Mouse (Mus musculus): Measurements from ENCODE around the gene B3gnt7.

GRCm38 (mm10) chr1:86253410-86253809, 49.2 kb upstream of the B3gnt7 start:
- TF ChIP-seq CTCF (IDR thresholded peaks at IDR 0.05; ENCODE audit: low read depth): no peak
- TF ChIP-seq EP300 (optimal IDR thresholded peaks at IDR 0.05): no peak

Measured in stomach, postnatal 0 days (tissue).